23 mouse cellular contexts compared by ENCODE assay signal in genomic region chr2:75394928-75395673, GRCm38 (mm10).
DNase-seq lines count a peak whose midpoint lies in the region; ATAC-seq lines count a peak whose summit lies in the region.
"Had no signal": no experiment of that assay in that cellular context is flagged by ENCODE, and none has a peak within 500 bp of the region (broad histone marks: within the 10 kb centered on the region; RNA-seq: fewer than 3 reads in every experiment).

No protein-coding gene starts in this region.

- 62% methylated on average over 6 of the region's 6 CpGs for WGBS in embryonic facial prominence, embryonic 14.5 days
- 62% methylated on average over 6 of the region's 6 CpGs for WGBS in limb, embryonic 10.5 days
- 39% methylated on average over 6 of the region's 6 CpGs for WGBS in limb, embryonic 13.5 days
- WGBS in forebrain, embryonic 11.5 days = 83% methylated on average over 6 of the region's 6 CpGs

- ATAC-seq in embryonic facial prominence, embryonic 14.5 days (ENCODE audit: low read depth) = no peak
- ATAC-seq in limb, embryonic 13.5 days (ENCODE audit: low FRiP score, low read depth) = peak; percentile 77
- no peak for ATAC-seq in forebrain, embryonic 11.5 days (replicated peaks; ENCODE audit: low FRiP score)
- ATAC-seq: forebrain, embryonic 15.5 days; intestine, embryonic 15.5 days; Patski had no signal

- no peaks in the 10 kb centered on the region for H3K9me3 ChIP-seq in embryonic facial prominence, embryonic 14.5 days (ENCODE audit: control insufficient read depth, low read length)
- no peaks in the 10 kb centered on the region for H3K9me3 ChIP-seq in limb, embryonic 10.5 days (replicated peaks)
- H3K9me3 ChIP-seq in limb, embryonic 13.5 days = no peaks in the 10 kb centered on the region
- H3K9me3 ChIP-seq in forebrain, embryonic 11.5 days (ENCODE audit: control insufficient read depth, low read length) = no peaks in the 10 kb centered on the region
- H3K9me3 ChIP-seq: embryonic facial prominence, embryonic 15.5 days; forebrain, embryonic 12.5 days; forebrain, embryonic 15.5 days; hindbrain, embryonic 10.5 days; hindbrain, embryonic 15.5 days; intestine, embryonic 15.5 days had no signal

- peak; percentile 61 for DNase-seq in heart, adult 11 months
- no peak for DNase-seq in heart, postnatal 4 days
- DNase-seq in embryonic facial prominence, embryonic 14.5 days (ENCODE audit: low spot score) = peak; percentile 33
- DNase-seq in limb, embryonic 10.5 days (ENCODE audit: low spot score) = no peak
- no peak for DNase-seq in embryo, embryonic 9.5 days (ENCODE audit: extremely low spot score)
- DNase-seq in forebrain, embryonic 11.5 days (ENCODE audit: low spot score) = no peak
- DNase-seq in kidney, postnatal 25 days = no peak
- DNase-seq: adrenal gland, postnatal 10 days; cerebellum, adult 11-12 months; cerebellum, adult 8-10 months; cerebellum, postnatal 14 days; gastrocnemius, postnatal 10 days; gastrocnemius, postnatal 36 days; kidney, adult 11 months had no signal

- H3K27ac ChIP-seq in embryonic facial prominence, embryonic 14.5 days (replicated peaks; ENCODE audit: low read depth, low read length) = no peak overlapping the region
- H3K27ac ChIP-seq in limb, embryonic 10.5 days = peak overlapping the region; percentile 56; the same call in 1 of the 2 replicates
- H3K27ac ChIP-seq in limb, embryonic 13.5 days = peak overlapping the region; percentile 65; the same call in 1 of the 2 replicates
- H3K27ac ChIP-seq in forebrain, embryonic 11.5 days (ENCODE audit: low read depth, low read length) = no peak overlapping the region
- H3K27ac ChIP-seq: embryonic facial prominence, embryonic 15.5 days; forebrain, embryonic 12.5 days; forebrain, embryonic 15.5 days; hindbrain, embryonic 10.5 days; hindbrain, embryonic 15.5 days; intestine, embryonic 15.5 days had no signal

- no peak overlapping the region for H3K4me2 ChIP-seq in embryonic facial prominence, embryonic 14.5 days (ENCODE audit: low read depth, low read length)
- H3K4me2 ChIP-seq in limb, embryonic 13.5 days (replicated peaks) = 0 out of 2 replicates have a peak overlapping the region, but pooled peaks have one; percentile 9
- no peak overlapping the region for H3K4me2 ChIP-seq in forebrain, embryonic 11.5 days (ENCODE audit: low read depth, low read length, severe bottlenecking)
- H3K4me2 ChIP-seq: embryonic facial prominence, embryonic 15.5 days; forebrain, embryonic 12.5 days; forebrain, embryonic 15.5 days; heart, embryonic 11.5 days; hindbrain, embryonic 15.5 days; intestine, embryonic 15.5 days had no signal

- H3K36me3 ChIP-seq in embryonic facial prominence, embryonic 14.5 days (ENCODE audit: control insufficient read depth, insufficient read depth, low read length) = no peaks in the 10 kb centered on the region
- H3K36me3 ChIP-seq in limb, embryonic 10.5 days = no peaks in the 10 kb centered on the region
- no peaks in the 10 kb centered on the region for H3K36me3 ChIP-seq in limb, embryonic 13.5 days
- no peaks in the 10 kb centered on the region for H3K36me3 ChIP-seq in forebrain, embryonic 11.5 days (ENCODE audit: control insufficient read depth, insufficient read depth, low read length)
- H3K36me3 ChIP-seq: embryonic facial prominence, embryonic 15.5 days; forebrain, embryonic 12.5 days; forebrain, embryonic 15.5 days; hindbrain, embryonic 10.5 days; hindbrain, embryonic 15.5 days; intestine, embryonic 15.5 days had no signal

- no peaks in the 10 kb centered on the region for H3K27me3 ChIP-seq in embryonic facial prominence, embryonic 14.5 days (replicated peaks; ENCODE audit: control insufficient read depth, insufficient read depth, low read length)
- H3K27me3 ChIP-seq in limb, embryonic 10.5 days (ENCODE audit: low read depth, poor library complexity, severe bottlenecking) = no peaks in the 10 kb centered on the region
- H3K27me3 ChIP-seq in limb, embryonic 13.5 days = peaks cover 6% of the 10 kb centered on the region; the same call in 1 of the 2 replicates
- no peaks in the 10 kb centered on the region for H3K27me3 ChIP-seq in forebrain, embryonic 11.5 days (ENCODE audit: control insufficient read depth, insufficient read depth, low read length)
- H3K27me3 ChIP-seq: embryonic facial prominence, embryonic 15.5 days; forebrain, embryonic 12.5 days; forebrain, embryonic 15.5 days; hindbrain, embryonic 15.5 days; intestine, embryonic 15.5 days; Patski had no signal

- peaks cover 7% of the 10 kb centered on the region; the same call in 1 of the 2 replicates for H3K4me1 ChIP-seq in embryonic facial prominence, embryonic 14.5 days (ENCODE audit: control insufficient read depth, insufficient read depth, low read length)
- H3K4me1 ChIP-seq in limb, embryonic 10.5 days = peaks cover 30% of the 10 kb centered on the region
- peaks cover 34% of the 10 kb centered on the region for H3K4me1 ChIP-seq in limb, embryonic 13.5 days
- no peaks in the 10 kb centered on the region for H3K4me1 ChIP-seq in forebrain, embryonic 11.5 days (replicated peaks; ENCODE audit: control insufficient read depth, insufficient read depth, low read length)
- H3K4me1 ChIP-seq: embryonic facial prominence, embryonic 15.5 days; forebrain, embryonic 12.5 days; forebrain, embryonic 15.5 days; hindbrain, embryonic 15.5 days; intestine, embryonic 15.5 days had no signal

- no peak overlapping the region for H3K4me3 ChIP-seq in embryonic facial prominence, embryonic 14.5 days (ENCODE audit: low read depth, low read length)
- no peak overlapping the region for H3K4me3 ChIP-seq in limb, embryonic 10.5 days
- no peak overlapping the region for H3K4me3 ChIP-seq in limb, embryonic 13.5 days
- no peak overlapping the region for H3K4me3 ChIP-seq in forebrain, embryonic 11.5 days (ENCODE audit: low read depth, low read length)
- H3K4me3 ChIP-seq: embryonic facial prominence, embryonic 15.5 days; forebrain, embryonic 12.5 days; forebrain, embryonic 15.5 days; hindbrain, embryonic 10.5 days; hindbrain, embryonic 15.5 days; intestine, embryonic 15.5 days had no signal

- no peak overlapping the region for H3K9ac ChIP-seq in embryonic facial prominence, embryonic 14.5 days (ENCODE audit: low read depth, low read length)
- no peak overlapping the region for H3K9ac ChIP-seq in limb, embryonic 13.5 days
- no peak overlapping the region for H3K9ac ChIP-seq in forebrain, embryonic 11.5 days (ENCODE audit: low read length)
- H3K9ac ChIP-seq: embryonic facial prominence, embryonic 15.5 days; forebrain, embryonic 12.5 days; forebrain, embryonic 15.5 days; hindbrain, embryonic 15.5 days; intestine, embryonic 15.5 days had no signal

Comparison
In these comparisons a context has a peak if more than half of its experiments do, and no peak if none do; other contexts are left out.
1. DNase-seq: peak in heart, adult 11 months (single experiment) and embryonic facial prominence, embryonic 14.5 days (single experiment); none in heart, postnatal 4 days (single experiment), limb, embryonic 10.5 days (single experiment), embryo, embryonic 9.5 days (single experiment), forebrain, embryonic 11.5 days (single experiment) and kidney, postnatal 25 days (0 of 2).
2. H3K27ac ChIP-seq: peak in limb, embryonic 10.5 days (single experiment) and limb, embryonic 13.5 days (single experiment); none in embryonic facial prominence, embryonic 14.5 days (single experiment) and forebrain, embryonic 11.5 days (single experiment).